Mouse (Mus musculus): Measurements from ENCODE around the gene Alpk1. TPM values are rescaled to one million over a fixed set of nuclear protein-coding genes. Genes with fewer than 3 reads are reported as not detected.
"Not testable (repeated sequence)": the region's sequence is repeated elsewhere in the genome, so short reads cannot be mapped to it uniquely, and the experiment has no call there.

Alpk1 gene
- polyA plus RNA-seq, 1 experiment: 1.8 TPM

GRCm38 (mm10) chr3:127788038-127788437 lies 7.7 kb upstream of the Alpk1 start:
- Histone ChIP-seq H3K27me3 (ENCODE audit: control insufficient read depth, insufficient read depth, low read length) (no peaks in the 10 kb centered on the region; the same call in 1 of the 2 replicates), H3K4me1 (replicated peaks; ENCODE audit: control insufficient read depth, insufficient read depth, low read length) (peaks cover 16% of the 10 kb centered on the region), H3K36me3 (ENCODE audit: control insufficient read depth, insufficient read depth, low read length) (no peaks in the 10 kb centered on the region), H3K4me3 (ENCODE audit: control insufficient read depth, insufficient read depth, low read length) (no peak overlapping the region), H3K27ac (ENCODE audit: control insufficient read depth, insufficient read depth, low read length) (no peak overlapping the region)
- DNase-seq: no peak
- no peak for TF ChIP-seq CTCF (IDR thresholded peaks at IDR 0.05; ENCODE audit: borderline replicate concordance, control insufficient read depth, extremely low read depth, insufficient read depth, low read length, poor library complexity)
- 76% methylated on average over 7 of the region's 7 CpGs for WGBS

DNA sequence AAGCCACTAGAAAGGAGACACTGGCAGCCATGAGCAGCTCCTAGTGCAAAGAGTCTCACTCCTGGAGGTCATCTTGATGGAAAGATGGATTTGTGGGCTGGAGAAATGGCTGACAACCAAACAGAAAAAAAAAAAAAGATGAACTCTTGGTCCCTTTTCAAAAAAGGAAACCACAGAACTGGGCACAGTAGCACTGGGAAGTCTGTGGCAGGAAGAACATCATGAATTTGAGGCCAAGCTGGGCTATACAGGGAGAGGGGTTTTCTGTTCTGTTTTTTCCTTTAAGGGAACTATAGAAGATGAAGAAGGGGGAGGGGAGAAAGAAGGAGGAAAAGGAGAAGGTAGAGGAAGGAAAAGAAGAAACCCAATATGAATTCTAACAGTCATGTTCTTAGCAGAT lies 6.7 kb upstream of the Alpk1 start:
- H3K27ac ChIP-seq (ENCODE audit: control insufficient read depth, insufficient read depth, low read length): no peak overlapping the region
- TF ChIP-seq CTCF (IDR thresholded peaks at IDR 0.05; ENCODE audit: borderline replicate concordance, control insufficient read depth, extremely low read depth, insufficient read depth, low read length, poor library complexity): no peak
- TF ChIP-seq POLR2A (IDR thresholded peaks at IDR 0.05; ENCODE audit: control insufficient read depth, extremely low read depth, insufficient read depth, low read length, poor library complexity): no peak
- DNase-seq: no peak
- H3K4me1 ChIP-seq (replicated peaks; ENCODE audit: control insufficient read depth, insufficient read depth, low read length): peaks cover 14% of the 10 kb centered on the region
- H3K4me3 ChIP-seq (ENCODE audit: control insufficient read depth, insufficient read depth, low read length): no peak overlapping the region
- H3K27me3 ChIP-seq (ENCODE audit: control insufficient read depth, insufficient read depth, low read length): no peaks in the 10 kb centered on the region; the same call in 1 of the 2 replicates
- no peaks in the 10 kb centered on the region for H3K36me3 ChIP-seq (ENCODE audit: control insufficient read depth, insufficient read depth, low read length)

DNA sequence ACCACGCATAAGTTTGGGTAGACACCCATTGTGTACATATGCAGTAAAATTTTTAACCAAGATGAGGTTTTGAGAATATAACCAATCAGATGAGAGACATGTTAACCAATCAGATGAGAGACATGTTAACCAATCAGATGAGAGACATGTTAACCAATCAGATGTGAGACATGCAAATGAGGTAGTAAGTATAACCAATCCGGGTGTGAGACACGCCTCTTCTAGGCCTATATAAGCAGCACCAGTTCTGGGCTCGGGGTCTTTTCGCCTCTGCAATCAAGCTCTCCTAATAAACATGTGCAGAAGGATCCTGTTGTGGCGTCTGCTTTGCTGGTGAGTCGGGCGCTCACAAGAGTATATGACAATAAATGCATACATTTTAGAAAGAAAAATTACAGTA lies 3.4 kb upstream of the Alpk1 start:
- not testable (repeated sequence) for H3K27ac ChIP-seq (ENCODE audit: control insufficient read depth, insufficient read depth, low read length); H3K36me3 ChIP-seq (ENCODE audit: control insufficient read depth, insufficient read depth, low read length); H3K4me3 ChIP-seq (ENCODE audit: control insufficient read depth, insufficient read depth, low read length); H3K4me1 ChIP-seq (replicated peaks; ENCODE audit: control insufficient read depth, insufficient read depth, low read length); H3K27me3 ChIP-seq (ENCODE audit: control insufficient read depth, insufficient read depth, low read length); DNase-seq
- 98% methylated on average over 8 of the region's 8 CpGs for WGBS

DNA sequence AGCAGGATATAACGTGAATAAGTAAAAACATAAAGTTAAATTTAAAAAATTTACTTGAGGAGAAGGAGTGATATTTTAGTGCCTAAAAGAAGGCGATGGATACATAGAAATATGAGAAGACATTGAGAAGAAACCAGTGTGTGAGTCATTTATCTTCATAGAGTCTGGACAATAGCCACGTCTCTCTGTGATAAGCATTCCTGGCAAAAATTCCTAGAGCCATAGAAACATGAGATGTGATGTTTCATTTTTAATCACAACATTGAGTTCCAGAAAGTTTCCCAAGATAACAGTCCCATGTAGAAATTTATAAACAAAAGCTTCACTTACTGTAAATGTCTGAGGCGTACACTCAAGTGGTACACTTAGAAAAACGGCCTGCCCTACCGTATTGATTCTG lies 2.6 kb upstream of the Alpk1 start:
- no peak for TF ChIP-seq CTCF (IDR thresholded peaks at IDR 0.05; ENCODE audit: borderline replicate concordance, control insufficient read depth, extremely low read depth, insufficient read depth, low read length, poor library complexity)
- TF ChIP-seq POLR2A (IDR thresholded peaks at IDR 0.05; ENCODE audit: control insufficient read depth, extremely low read depth, insufficient read depth, low read length, poor library complexity): no peak
- 92% methylated on average over 6 of the region's 6 CpGs for WGBS

DNA sequence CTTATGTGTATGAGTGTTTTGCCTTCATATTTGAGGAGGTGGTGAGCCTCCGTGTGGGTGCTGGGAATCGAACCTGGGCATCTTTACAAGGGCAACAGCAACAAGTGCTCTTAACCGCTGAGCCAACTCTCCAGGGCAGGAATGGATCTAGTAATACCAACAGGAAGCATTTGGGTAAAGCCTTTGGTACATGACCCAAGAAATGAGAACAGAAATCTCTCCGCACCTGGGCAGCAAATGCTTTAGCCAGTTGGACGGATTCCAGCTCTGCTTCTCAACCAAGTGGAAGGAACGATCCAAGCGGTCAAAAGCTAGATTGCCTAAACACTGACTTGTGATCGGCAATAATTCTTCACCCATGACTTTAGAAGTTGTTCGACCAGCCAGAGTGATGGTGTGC lies 594 bp upstream of the Alpk1 start:
- no peaks in the 10 kb centered on the region for H3K27me3 ChIP-seq (ENCODE audit: control insufficient read depth, insufficient read depth, low read length)
- peaks cover 3% of the 10 kb centered on the region; the same call in 1 of the 2 replicates for H3K4me1 ChIP-seq (replicated peaks; ENCODE audit: control insufficient read depth, insufficient read depth, low read length)
- no peak overlapping the region for H3K27ac ChIP-seq (ENCODE audit: control insufficient read depth, insufficient read depth, low read length)
- no peaks in the 10 kb centered on the region for H3K36me3 ChIP-seq (ENCODE audit: control insufficient read depth, insufficient read depth, low read length)
- no peak for DNase-seq
- TF ChIP-seq CTCF (IDR thresholded peaks at IDR 0.05; ENCODE audit: borderline replicate concordance, control insufficient read depth, extremely low read depth, insufficient read depth, low read length, poor library complexity) (no peak), POLR2A (IDR thresholded peaks at IDR 0.05; ENCODE audit: control insufficient read depth, extremely low read depth, insufficient read depth, low read length, poor library complexity) (no peak)
- WGBS: 97% methylated on average over 9 of the region's 9 CpGs
- no peak overlapping the region for H3K4me3 ChIP-seq (ENCODE audit: control insufficient read depth, insufficient read depth, low read length)

More for the DNA sequence above, 2.6 kb upstream of the Alpk1 start:
- no peaks in the 10 kb centered on the region for H3K36me3 ChIP-seq (ENCODE audit: control insufficient read depth, insufficient read depth, low read length)
- no peaks in the 10 kb centered on the region for H3K27me3 ChIP-seq (ENCODE audit: control insufficient read depth, insufficient read depth, low read length)
- H3K4me3 ChIP-seq (ENCODE audit: control insufficient read depth, insufficient read depth, low read length): no peak overlapping the region
- H3K4me1 ChIP-seq (replicated peaks; ENCODE audit: control insufficient read depth, insufficient read depth, low read length): peaks cover 3% of the 10 kb centered on the region; the same call in 1 of the 2 replicates
- no peak overlapping the region for H3K27ac ChIP-seq (ENCODE audit: control insufficient read depth, insufficient read depth, low read length)
- no peak for DNase-seq

DNA sequence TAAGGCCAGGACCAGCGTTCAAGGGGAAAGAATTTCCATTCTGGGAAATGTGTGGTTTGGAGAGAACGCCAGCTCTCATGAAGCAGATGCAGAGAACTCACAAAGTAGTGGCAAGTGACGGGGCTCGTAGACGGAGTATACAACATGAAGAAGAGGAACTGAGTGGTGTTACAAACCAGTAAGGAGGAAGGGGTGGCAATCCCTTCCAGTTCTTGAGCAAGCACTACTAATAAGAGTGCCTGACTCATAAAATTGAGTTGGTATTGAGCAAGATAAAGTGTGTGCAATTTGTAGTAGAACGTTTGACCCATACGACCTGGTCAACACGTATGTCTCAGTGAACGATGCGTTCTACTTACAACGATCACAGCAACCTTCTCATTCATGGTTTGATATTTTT lies 11.2 kb downstream of the Alpk1 start:
- no peaks in the 10 kb centered on the region for H3K27me3 ChIP-seq (ENCODE audit: control insufficient read depth, insufficient read depth, low read length)
- 67% methylated on average over 11 of the region's 11 CpGs for WGBS
- H3K4me3 ChIP-seq (ENCODE audit: control insufficient read depth, insufficient read depth, low read length): no peak overlapping the region
- no peaks in the 10 kb centered on the region for H3K4me1 ChIP-seq (replicated peaks; ENCODE audit: control insufficient read depth, insufficient read depth, low read length)
- DNase-seq: no peak
- H3K36me3 ChIP-seq (ENCODE audit: control insufficient read depth, insufficient read depth, low read length): no peaks in the 10 kb centered on the region
- H3K27ac ChIP-seq (ENCODE audit: control insufficient read depth, insufficient read depth, low read length): no peak overlapping the region
- TF ChIP-seq POLR2A (IDR thresholded peaks at IDR 0.05; ENCODE audit: control insufficient read depth, extremely low read depth, insufficient read depth, low read length, poor library complexity) (no peak), CTCF (IDR thresholded peaks at IDR 0.05; ENCODE audit: borderline replicate concordance, control insufficient read depth, extremely low read depth, insufficient read depth, low read length, poor library complexity) (no peak)

DNA sequence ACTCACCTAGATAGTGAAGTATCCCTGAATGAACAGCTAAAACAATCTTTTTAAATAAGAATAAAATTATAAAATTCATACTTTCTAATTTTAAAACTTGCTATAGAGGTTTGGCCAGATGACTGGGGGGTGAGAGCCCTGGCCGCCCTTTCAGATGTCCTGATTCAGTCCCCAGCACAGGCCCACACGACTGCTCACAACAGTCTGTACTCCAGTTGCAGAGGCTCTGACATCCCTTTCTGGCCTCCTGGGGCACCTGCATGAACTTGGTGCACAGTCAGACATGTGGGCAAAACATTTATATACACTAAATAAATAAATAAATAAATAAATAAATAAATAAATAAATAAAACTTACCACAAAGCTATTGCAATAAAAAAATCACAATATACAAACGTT lies 14.4 kb downstream of the Alpk1 start:
- no peak overlapping the region for H3K27ac ChIP-seq (ENCODE audit: control insufficient read depth, insufficient read depth, low read length)
- H3K36me3 ChIP-seq (ENCODE audit: control insufficient read depth, insufficient read depth, low read length): no peaks in the 10 kb centered on the region
- no peak for DNase-seq
- H3K4me1 ChIP-seq (replicated peaks; ENCODE audit: control insufficient read depth, insufficient read depth, low read length): no peaks in the 10 kb centered on the region
- H3K27me3 ChIP-seq (ENCODE audit: control insufficient read depth, insufficient read depth, low read length): no peaks in the 10 kb centered on the region
- 91% methylated on average over 3 of the region's 3 CpGs for WGBS
- H3K4me3 ChIP-seq (ENCODE audit: control insufficient read depth, insufficient read depth, low read length): no peak overlapping the region
- TF ChIP-seq CTCF (IDR thresholded peaks at IDR 0.05; ENCODE audit: borderline replicate concordance, control insufficient read depth, extremely low read depth, insufficient read depth, low read length, poor library complexity) (no peak), POLR2A (IDR thresholded peaks at IDR 0.05; ENCODE audit: control insufficient read depth, extremely low read depth, insufficient read depth, low read length, poor library complexity) (no peak)
